8 mouse cellular contexts compared by ENCODE assay signal in genomic region chr2:131527061-131527460, GRCm38 (mm10). TPM values are rescaled to one million over a fixed set of nuclear protein-coding genes. Genes with fewer than 3 reads are reported as not detected.
A peak's percentile ranks its signal among the peaks of the same experiment; 100 is the strongest.
DNase-seq lines count a peak whose midpoint lies in the region; ATAC-seq and TF ChIP-seq lines count a peak whose summit lies in the region.

No protein-coding gene starts in this region.

- peak; percentile 60; the same call in 1 of the 2 replicates for TF ChIP-seq CTCF in cerebellum, adult 2 months (IDR thresholded peaks at IDR 0.05; ENCODE audit: borderline replicate concordance, insufficient read depth, low read depth, low read length)

- no peak overlapping the region for H3K4me2 ChIP-seq in midbrain, embryonic 11.5 days
- H3K4me2 ChIP-seq in midbrain, embryonic 16.5 days (ENCODE audit: low read length), result no peak overlapping the region

- H3K9me3 ChIP-seq in midbrain, embryonic 11.5 days (ENCODE audit: control insufficient read depth, low read length), result no peaks in the 10 kb centered on the region
- H3K9me3 ChIP-seq in midbrain, embryonic 16.5 days (replicated peaks; ENCODE audit: control insufficient read depth, low read length, poor library complexity, severe bottlenecking), result no peaks in the 10 kb centered on the region

- no peak overlapping the region for H3K27ac ChIP-seq in cerebellum, adult 2 months (ENCODE audit: insufficient read depth, low read length)
- H3K27ac ChIP-seq in midbrain, embryonic 11.5 days (ENCODE audit: low read depth, low read length), result no peak overlapping the region
- no peak overlapping the region for H3K27ac ChIP-seq in midbrain, embryonic 16.5 days (ENCODE audit: low read length)

- no peaks in the 10 kb centered on the region for H3K27me3 ChIP-seq in cerebellum, adult 2 months (ENCODE audit: control insufficient read depth, insufficient read depth, low read length)
- H3K27me3 ChIP-seq in midbrain, embryonic 11.5 days (ENCODE audit: control insufficient read depth, insufficient read depth, low read length), result no peaks in the 10 kb centered on the region
- no peaks in the 10 kb centered on the region for H3K27me3 ChIP-seq in midbrain, embryonic 16.5 days (ENCODE audit: control insufficient read depth, insufficient read depth, low read depth, low read length)

- H3K36me3 ChIP-seq in midbrain, embryonic 11.5 days (ENCODE audit: control insufficient read depth, insufficient read depth, low read length), result no peaks in the 10 kb centered on the region
- H3K36me3 ChIP-seq in midbrain, embryonic 16.5 days (ENCODE audit: control insufficient read depth, insufficient read depth, low read length), result no peaks in the 10 kb centered on the region; the same call in none of the 2 replicates

- DNase-seq in cerebellum, adult 2 months, result no peak
- DNase-seq in midbrain, embryonic 11.5 days (ENCODE audit: low spot score, missing footprints), result peak; percentile 85
- DNase-seq in embryo, embryonic 11 days, result peak; percentile 42
- peak; percentile 50 for DNase-seq in retina, postnatal 1 day
- no peak for DNase-seq in layer of hippocampus, adult 9-11 months
- DNase-seq in gastrocnemius, postnatal 10 days, result no peak

- WGBS in cerebellum, adult 2 months, result 51% methylated on average over 3 of the region's 3 CpGs
- WGBS in midbrain, embryonic 11.5 days, result 44% methylated on average over 3 of the region's 3 CpGs
- 48% methylated on average over 3 of the region's 3 CpGs for WGBS in midbrain, embryonic 16.5 days

- ATAC-seq in cerebellum, adult (ENCODE audit: insufficient number of reproducible peaks, low FRiP score, low TSS enrichment), result no peak
- no peak for ATAC-seq in midbrain, embryonic 11.5 days (ENCODE audit: low FRiP score)
- no peak for ATAC-seq in midbrain, embryonic 16.5 days

- no peak overlapping the region for H3K4me3 ChIP-seq in cerebellum, adult 2 months (replicated peaks; ENCODE audit: insufficient read depth, low read depth, low read length)
- H3K4me3 ChIP-seq in midbrain, embryonic 11.5 days (ENCODE audit: low read depth, low read length), result no peak overlapping the region
- H3K4me3 ChIP-seq in midbrain, embryonic 16.5 days (ENCODE audit: low read depth, low read length), result no peak overlapping the region

- H3K9ac ChIP-seq in midbrain, embryonic 11.5 days (ENCODE audit: low read length), result no peak overlapping the region
- no peak overlapping the region for H3K9ac ChIP-seq in midbrain, embryonic 16.5 days (ENCODE audit: low read depth, low read length)

- no peaks in the 10 kb centered on the region; the same call in 1 of the 2 replicates for H3K4me1 ChIP-seq in cerebellum, adult 2 months (ENCODE audit: control insufficient read depth, insufficient read depth, low read length)
- H3K4me1 ChIP-seq in midbrain, embryonic 11.5 days (ENCODE audit: control insufficient read depth, insufficient read depth, low read length), result no peaks in the 10 kb centered on the region
- no peaks in the 10 kb centered on the region for H3K4me1 ChIP-seq in midbrain, embryonic 16.5 days (ENCODE audit: control insufficient read depth, insufficient read depth, low read length)

- no peak for TF ChIP-seq POLR2A in cerebellum, adult 2 months (IDR thresholded peaks at IDR 0.05; ENCODE audit: borderline replicate concordance, insufficient read depth, low read length)

RNA-seq across cellular contexts. Expression of gene Adra1d, which starts 35.0 kb away (rescaled TPM):
- polyA plus RNA-seq in cerebellum, adult 2 months (2012; rRNA removed), result 7.0 and 7.8 TPM in 2 replicates
- polyA plus RNA-seq in midbrain, embryonic 11.5 days (2014; fragmentation: Nextera tagmentation; extraction: Ambion mirVana), result 0.19 and 0.34 TPM in 2 replicates
- polyA plus RNA-seq in midbrain, embryonic 16.5 days (2015; fragmentation: Nextera tagmentation; extraction: Ambion mirVana), result not detected in 2 replicates
- 1 to 10 TPM; 1.8 to 2.1 TPM for total RNA-seq in gastrocnemius, postnatal 10 days (2021)

RNA-seq across cellular contexts. Expression of gene Smox, which starts 35.8 kb away (rescaled TPM):
- polyA plus RNA-seq in cerebellum, adult 2 months (2012; rRNA removed), result 93.0 and 93.4 TPM in 2 replicates
- 26.2 and 26.9 TPM in 2 replicates for polyA plus RNA-seq in midbrain, embryonic 11.5 days (2014; fragmentation: Nextera tagmentation; extraction: Ambion mirVana)
- 46.1 and 52.7 TPM in 2 replicates for polyA plus RNA-seq in midbrain, embryonic 16.5 days (2015; fragmentation: Nextera tagmentation; extraction: Ambion mirVana)
- 10 to 100 TPM; 25.9 to 28.9 TPM for total RNA-seq in gastrocnemius, postnatal 10 days (2021)

Comparison
In these comparisons a context has a peak if more than half of its experiments do, and no peak if none do; other contexts are left out.
1. DNase-seq: peak in midbrain, embryonic 11.5 days (single experiment), embryo, embryonic 11 days (single experiment) and retina, postnatal 1 day (single experiment); none in cerebellum, adult 2 months (0 of 2), layer of hippocampus, adult 9-11 months (single experiment) and gastrocnemius, postnatal 10 days (single experiment).